Mouse (Mus musculus) erythroblast, embryonic 14.5 days (primary cell): ENCODE data around the gene Itgam.

Source experiments
- GATA1 ChIP-seq: IDR thresholded peaks from 2 replicates; pipeline ENCODE4 v1.6.1; 2012; ENCODE audit warnings: low read length, inconsistent platforms, mixed read lengths
- TAL1 ChIP-seq: IDR thresholded peaks from 3 replicates; pipeline ENCODE4 v1.6.1; 2012; ENCODE audit warnings: low read length, inconsistent platforms, mixed read lengths

GRCm38 (mm10) chr7:128022974-128023373 lies 39.5 kb upstream of the Itgam start:
- TF ChIP-seq TAL1 (no peak), GATA1 (no peak)
